Mouse (Mus musculus) ES-E14 (cell line): ENCODE data around the gene Map4k4. TPM values are rescaled to one million over a fixed set of nuclear protein-coding genes. Genes with fewer than 3 reads are reported as not detected.

Experiments used
- DNase-seq: peaks from one replicate; pipeline ENCODE4 v3.0.0-alpha.2; 2013; ENCODE audit warnings: low read depth, low spot score
- H3K27ac ChIP-seq: 2 replicates; pipeline ENCODE4 v1.5.1; 2012; ENCODE audit warnings: low read depth, mild to moderate bottlenecking, low read length, moderate library complexity, mixed read lengths; ENCODE audit not compliant: poor library complexity, insufficient read depth, severe bottlenecking
- H3K36me3 ChIP-seq: 2 replicates; pipeline ENCODE4 v1.6.1; 2012; ENCODE audit warnings: mild to moderate bottlenecking, low read length, moderate library complexity, mixed read lengths; ENCODE audit not compliant: control insufficient read depth, poor library complexity, insufficient read depth, severe bottlenecking
- H3K4me1 ChIP-seq, 2 experiments: fragments of 150-350 bp in 1 of 2; sonication (generic) in 1 of 2; 2 replicates each; pipeline ENCODE4 v1.6.1; 2012; ENCODE audit warnings: low read length in 2 of 2, mild to moderate bottlenecking in 1 of 2, mixed read lengths in 1 of 2; ENCODE audit not compliant: control insufficient read depth in 2 of 2, insufficient read depth in 2 of 2, poor library complexity in 1 of 2
- H3K4me3 ChIP-seq, 2 experiments: fragments of 150-350 bp in 1 of 2; sonication (generic) in 1 of 2; 2 replicates each; pipeline ENCODE4 v1.5.1; 2012; ENCODE audit warnings: low read length in 2 of 2, low read depth in 1 of 2, mild to moderate bottlenecking in 1 of 2, mixed read lengths in 1 of 2; ENCODE audit not compliant: insufficient read depth in 1 of 2, poor library complexity in 1 of 2, severe bottlenecking in 1 of 2
- H3K9ac ChIP-seq: 2 replicates; pipeline ENCODE4 v1.6.1; 2012; ENCODE audit warnings: low read depth, mild to moderate bottlenecking, low read length, mixed read lengths; ENCODE audit not compliant: poor library complexity, insufficient read depth, severe bottlenecking
- H3K9me3 ChIP-seq: fragments of 150-350 bp; sonication (generic); 2 replicates; pipeline ENCODE4 v1.6.1; 2012; ENCODE audit warnings: low read depth, mild to moderate bottlenecking, low read length; ENCODE audit not compliant: control insufficient read depth, insufficient read depth
- CHD2 ChIP-seq: IDR thresholded peaks from 2 replicates; pipeline ENCODE4 v1.6.1; 2014; ENCODE audit warnings: mild to moderate bottlenecking, low read depth, low read length, inconsistent platforms
- HCFC1 ChIP-seq: IDR thresholded peaks from 2 replicates; pipeline ENCODE4 v1.6.1; 2012; ENCODE audit warnings: low read length, inconsistent platforms, borderline replicate concordance; ENCODE audit not compliant: insufficient read depth
- MAFK ChIP-seq: IDR thresholded peaks from 2 replicates; pipeline ENCODE4 v1.6.1; 2014; ENCODE audit warnings: mild to moderate bottlenecking, low read depth, low read length, inconsistent platforms; ENCODE audit not compliant: insufficient read depth
- ZC3H11A ChIP-seq: IDR thresholded peaks from 2 replicates; pipeline ENCODE4 v1.6.1; 2012; ENCODE audit warnings: low read depth, mild to moderate bottlenecking, inconsistent platforms, low read length, borderline replicate concordance
- ZNF384 ChIP-seq: IDR thresholded peaks from 2 replicates; pipeline ENCODE4 v1.6.1; 2012; ENCODE audit warnings: low read depth, low read length, inconsistent platforms
- in situ Hi-C, 2 experiments: fragments of 600-800 bp; cut with MboI; formaldehyde crosslinking; loops; one replicate each; pipeline ENCODE4 v1.15.1; 2025; ENCODE audit warnings: low sequenced_read_pairs in 2 of 2, inconsistent platforms in 1 of 2; ENCODE audit not compliant: unreplicated experiment in 2 of 2
- total RNA-seq: library from RNA; depleted of rRNA; stranded (reverse); fragments of 300-350 nt; gene quantifications from 2 replicates; pipeline ENCODE4 v1.2.3, GENCODE M21; 2012

Gene Map4k4
- total RNA-seq, 1 experiment, result 142 TPM

- in situ Hi-C loops, result no loop called here
- Histone ChIP-seq H3K27ac (no peak overlapping the region), H3K9ac (no peak overlapping the region), H3K4me1 (peaks cover 0 to 2% of the 10 kb centered on the region in 2 experiments; a peak in 1 of 4 replicates), H3K36me3 (peaks cover 6% of the 10 kb centered on the region), H3K4me3 (no peak overlapping the region), H3K9me3 (no peaks in the 10 kb centered on the region)
- no peak for TF ChIP-seq ZNF384
- DNase-seq, result no peak
These were observed 128.9 kb downstream of the Map4k4 start for GRCm38 (mm10) chr1:40029597-40029996.

DNA sequence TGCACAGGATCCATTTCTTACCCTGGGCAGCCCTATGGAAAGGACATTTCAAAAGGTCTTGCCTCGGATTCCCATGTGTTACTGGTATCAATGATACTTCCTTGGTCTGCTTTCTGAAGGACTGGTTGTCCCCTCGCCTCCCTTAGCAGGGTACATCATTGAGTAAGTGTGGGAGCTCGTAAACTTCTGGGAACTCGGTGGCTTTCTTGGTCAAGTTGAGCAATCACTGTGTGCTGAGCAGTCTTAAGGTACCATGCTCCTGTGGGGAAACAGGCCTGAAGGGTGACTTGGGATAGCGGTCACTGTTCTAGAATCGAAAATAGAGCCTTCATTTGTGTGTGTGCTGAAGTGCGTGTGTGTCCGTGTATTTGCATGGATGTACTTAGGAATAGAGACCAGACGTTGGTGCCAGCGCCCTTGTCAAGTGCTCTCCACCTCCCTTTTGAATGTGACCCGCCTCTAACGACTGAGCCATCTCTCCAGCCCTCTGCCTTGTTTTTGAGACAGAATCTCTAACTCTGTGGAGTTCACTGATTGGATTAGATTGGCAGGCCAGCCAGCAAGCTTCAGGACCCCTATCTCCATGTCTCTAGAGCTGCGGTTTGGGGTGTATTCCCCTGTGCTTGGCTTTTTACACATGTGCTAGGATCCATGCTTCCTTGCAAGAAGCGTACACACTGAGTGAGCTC lies 129.7 kb downstream of the Map4k4 start:
- Histone ChIP-seq H3K9ac (no peak overlapping the region), H3K9me3 (no peaks in the 10 kb centered on the region), H3K4me3 (no peak overlapping the region), H3K27ac (no peak overlapping the region), H3K36me3 (peaks cover 2% of the 10 kb centered on the region; the same call in 1 of the 2 replicates), H3K4me1 (peaks cover 0 to 2% of the 10 kb centered on the region in 2 experiments; a peak in 1 of 4 replicates)
- no peak for DNase-seq
- in situ Hi-C loops, result no loop called here
- no peak for TF ChIP-seq ZNF384
- no peak for TF ChIP-seq ZC3H11A
- no peak for TF ChIP-seq HCFC1

GRCm38 (mm10) chr1:40030976-40031356 lies 130.3 kb downstream of the Map4k4 start:
- DNase-seq, result no peak
- no peak overlapping the region for H3K27ac ChIP-seq
- in situ Hi-C loops, result no loop called here
- TF ChIP-seq MAFK (no peak), CHD2 (no peak), HCFC1 (no peak), ZC3H11A (no peak), ZNF384 (no peak)
- peaks cover 0 to 2% of the 10 kb centered on the region in 2 experiments; a peak in 1 of 4 replicates for H3K4me1 ChIP-seq
- H3K9ac ChIP-seq, result no peak overlapping the region
- no peak overlapping the region for H3K4me3 ChIP-seq
- no peaks in the 10 kb centered on the region for H3K36me3 ChIP-seq
- no peaks in the 10 kb centered on the region for H3K9me3 ChIP-seq

DNA sequence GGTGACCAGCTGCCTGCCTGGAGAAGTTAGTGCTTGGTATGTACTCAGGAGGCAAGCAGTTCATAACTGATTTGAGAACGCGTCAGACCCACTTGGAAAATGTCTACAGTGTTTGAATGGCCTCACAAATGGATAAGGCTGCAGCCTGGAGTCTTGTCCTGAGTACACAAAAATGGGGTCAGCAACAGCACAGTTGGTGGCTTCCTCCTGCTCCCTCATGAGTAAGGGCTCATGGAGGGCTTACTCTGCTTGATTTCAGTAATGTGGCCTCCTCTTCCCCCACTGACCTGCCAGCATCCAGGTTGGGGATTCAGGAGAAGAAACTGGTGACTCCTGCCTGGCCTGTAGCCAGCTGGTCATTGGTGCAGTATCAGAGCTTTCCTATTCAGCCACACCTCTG lies 130.9 kb downstream of the Map4k4 start:
- TF ChIP-seq MAFK (no peak), ZNF384 (no peak), CHD2 (no peak), ZC3H11A (no peak), HCFC1 (no peak)
- no peak overlapping the region for H3K27ac ChIP-seq
- in situ Hi-C loops, result no loop called here

DNA sequence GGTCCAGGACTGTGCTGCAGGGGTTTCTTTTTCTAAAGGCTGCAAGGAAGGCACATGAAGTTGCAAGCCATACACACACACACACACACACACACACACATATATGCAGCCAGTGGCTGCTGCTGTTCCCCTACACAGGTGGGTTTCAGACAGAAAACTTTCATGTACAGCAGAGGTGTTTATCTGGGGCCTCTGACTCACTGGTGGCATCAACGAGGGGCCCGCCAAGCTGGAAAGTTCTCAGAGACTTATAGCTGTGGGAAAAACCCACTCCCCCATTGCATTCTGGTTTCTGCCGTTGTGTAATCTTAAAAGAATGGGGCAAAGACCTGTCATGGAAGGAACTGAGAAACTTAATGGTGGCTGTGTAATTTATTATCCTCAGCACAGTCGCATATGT lies 132.6 kb downstream of the Map4k4 start:
- in situ Hi-C loops, result no loop called here
- H3K4me1 ChIP-seq, result peaks cover 0 to 2% of the 10 kb centered on the region in 2 experiments; a peak in 1 of 4 replicates

More for the DNA sequence above, 130.9 kb downstream of the Map4k4 start:
- DNase-seq, result no peak
- Histone ChIP-seq H3K9me3 (no peaks in the 10 kb centered on the region), H3K4me1 (peaks cover 0 to 2% of the 10 kb centered on the region in 2 experiments; a peak in 1 of 4 replicates), H3K4me3 (no peak overlapping the region), H3K9ac (no peak overlapping the region), H3K36me3 (no peaks in the 10 kb centered on the region)

More for the DNA sequence above, 132.6 kb downstream of the Map4k4 start:
- H3K9me3 ChIP-seq, result no peaks in the 10 kb centered on the region
- H3K36me3 ChIP-seq, result no peaks in the 10 kb centered on the region
- H3K27ac ChIP-seq, result no peak overlapping the region
- TF ChIP-seq ZC3H11A, result no peak
- TF ChIP-seq MAFK, result no peak
- TF ChIP-seq HCFC1, result no peak
- no peak overlapping the region for H3K9ac ChIP-seq
- DNase-seq, result no peak
- no peak overlapping the region for H3K4me3 ChIP-seq
